Mouse (Mus musculus) cortical plate, adult 2 months (tissue): ENCODE data around the gene Chtf18.

Source experiments
- CTCF ChIP-seq: fragments of 200-500 bp; IDR thresholded peaks from 2 replicates; pipeline ENCODE4 v1.5.1; 2011; ENCODE audit warnings: mild to moderate bottlenecking, control low read depth, low read length; ENCODE audit not compliant: insufficient read depth; ENCODE audit errors: extremely low read depth
- POLR2A ChIP-seq: fragments of 200-500 bp; IDR thresholded peaks from 2 replicates; pipeline ENCODE4 v1.6.1; 2011; ENCODE audit warnings: mild to moderate bottlenecking, low read length, control low read depth; ENCODE audit not compliant: insufficient read depth; ENCODE audit errors: extremely low read depth

- TF ChIP-seq CTCF (no peak), POLR2A (no peak)
Observed at GRCm38 (mm10) chr17:25686323-25686722, 40.9 kb downstream of the Chtf18 start.
